Mouse (Mus musculus) megakaryocyte, embryonic 14.5 days (primary cell): ENCODE measurements at regions not wholly inside any gene's neighbourhood (a gene's known extent, or its start where the extent isn't known, plus 50 kb on each side); places are given as distances from the start of the nearest gene placed in this dataset.

Experiments used
- FLI1 ChIP-seq: IDR thresholded peaks from 2 replicates; pipeline ENCODE4 v1.6.1; 2012; ENCODE audit warnings: low read length, inconsistent platforms, mixed read lengths
- GATA1 ChIP-seq: IDR thresholded peaks from 3 replicates; pipeline ENCODE4 v1.6.1; 2012; ENCODE audit warnings: mixed read lengths, low read length, inconsistent platforms, borderline replicate concordance

- TF ChIP-seq GATA1 (no peak), FLI1 (no peak)
These were observed 58.8 kb downstream of the Emx2 start for GRCm38 (mm10) chr19:59516957-59517356.
